Mouse (Mus musculus): ENCODE data around the gene Pcsk2. TPM values are rescaled to one million over a fixed set of nuclear protein-coding genes. Genes with fewer than 3 reads are reported as not detected.

Pcsk2 gene
- polyA plus RNA-seq, 1 experiment = 0.79 TPM

DNA sequence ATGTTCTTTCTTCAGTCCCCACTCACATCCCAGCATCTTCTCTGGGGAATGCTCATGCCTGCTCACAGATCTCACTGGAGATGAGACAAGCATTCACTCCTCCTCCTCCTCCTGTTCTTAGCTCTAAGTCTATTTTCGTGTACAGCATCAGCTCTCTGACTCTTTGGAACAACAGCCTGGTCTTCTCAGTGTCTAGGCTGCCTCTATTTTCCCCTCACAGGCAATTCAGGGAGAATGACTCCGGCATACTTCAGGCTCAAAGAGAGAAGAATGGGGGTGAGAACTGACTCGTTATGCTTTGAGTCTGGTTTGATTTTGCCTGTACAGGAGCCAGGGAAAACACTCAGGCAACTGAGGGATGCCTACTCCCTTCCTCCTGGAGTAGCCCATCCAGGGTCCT lies 78.0 kb downstream of the Pcsk2 start:
- no peak for DNase-seq (ENCODE audit: low read depth, low spot score)
- WGBS = 49% methylated on average over 3 of the region's 3 CpGs

DNA sequence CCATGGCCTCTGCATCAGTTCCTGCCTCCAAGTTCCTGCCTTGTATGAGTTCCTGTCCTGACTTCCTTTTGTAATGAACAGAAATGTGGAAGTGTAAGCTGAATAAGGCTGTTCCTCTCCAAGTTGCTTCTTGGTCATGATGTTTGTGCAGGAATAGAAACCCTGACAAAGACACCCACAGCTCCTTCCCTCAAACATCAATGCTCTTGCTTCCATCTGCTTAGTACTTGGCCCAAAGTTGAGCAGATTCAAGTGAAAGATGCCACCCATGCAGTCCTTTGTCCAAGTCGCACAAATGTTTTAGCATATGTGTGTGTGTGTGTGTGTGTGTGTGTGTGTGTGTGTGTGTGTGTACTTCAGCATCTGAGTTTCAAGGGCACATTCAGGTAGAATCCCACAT lies 97.3 kb downstream of the Pcsk2 start:
- 86% methylated on average over 1 of the region's 1 CpGs for WGBS
- no peak for DNase-seq (ENCODE audit: low read depth, low spot score)

- WGBS = 67% methylated on average over 4 of the region's 4 CpGs
- no peak for DNase-seq (ENCODE audit: low read depth, low spot score)
Observed at GRCm38 (mm10) chr2:143644374-143644773, 98.4 kb downstream of the Pcsk2 start.

DNA sequence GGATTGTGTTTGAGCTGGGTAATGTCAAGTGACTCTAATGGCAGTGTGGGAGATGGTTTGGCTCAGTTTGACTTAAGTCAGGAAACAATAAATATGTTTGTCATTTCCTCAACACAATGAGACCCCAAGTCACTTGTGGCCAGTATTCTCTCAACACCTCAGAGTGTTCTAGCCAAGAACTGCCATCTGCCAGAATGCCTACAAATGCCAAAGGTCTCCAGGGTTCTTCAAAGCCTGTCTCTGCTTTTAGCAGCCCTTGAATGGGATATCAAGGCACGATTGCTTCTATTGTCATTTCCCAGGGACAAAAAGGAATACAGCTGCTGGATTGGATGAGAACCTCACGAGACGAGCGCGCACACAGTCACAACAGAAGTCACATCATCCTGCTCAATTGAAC lies 100.0 kb downstream of the Pcsk2 start:
- no peak for DNase-seq (ENCODE audit: low read depth, low spot score)
- 80% methylated on average over 5 of the region's 5 CpGs for WGBS

DNA sequence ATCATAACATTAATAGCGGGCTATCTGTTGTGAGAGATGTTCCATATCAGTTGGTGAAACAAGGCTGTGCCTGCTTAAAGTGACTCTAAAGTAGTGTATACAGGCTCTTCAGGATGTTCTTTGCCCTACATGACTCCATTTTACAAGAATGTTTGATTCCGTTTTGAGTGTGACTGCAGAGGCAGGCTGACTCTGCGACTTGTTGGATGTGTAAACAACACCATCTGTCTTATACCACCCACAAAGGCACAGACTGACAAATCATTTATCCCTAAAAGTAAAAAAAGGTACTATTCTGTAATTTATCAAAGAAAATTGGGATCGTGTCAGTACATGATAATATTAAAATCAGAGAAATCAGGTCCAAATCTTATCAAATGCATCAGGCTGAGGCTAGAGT lies 108.7 kb downstream of the Pcsk2 start:
- WGBS = 59% methylated on average over 4 of the region's 4 CpGs
- DNase-seq (ENCODE audit: low read depth, low spot score) = no peak

GRCm38 (mm10) chr2:143656968-143657367 lies 111.0 kb downstream of the Pcsk2 start:
- WGBS = 59% methylated on average over 4 of the region's 4 CpGs
- no peak for DNase-seq (ENCODE audit: low read depth, low spot score)

GRCm38 (mm10) chr2:143666785-143667184 lies 120.8 kb downstream of the Pcsk2 start:
- no peak for DNase-seq (ENCODE audit: low read depth, low spot score)
- WGBS = 48% methylated on average over 5 of the region's 5 CpGs

GRCm38 (mm10) chr2:143677869-143678268 lies 131.9 kb downstream of the Pcsk2 start:
- no peak for DNase-seq (ENCODE audit: low read depth, low spot score)
- 79% methylated on average over 4 of the region's 4 CpGs for WGBS

DNA sequence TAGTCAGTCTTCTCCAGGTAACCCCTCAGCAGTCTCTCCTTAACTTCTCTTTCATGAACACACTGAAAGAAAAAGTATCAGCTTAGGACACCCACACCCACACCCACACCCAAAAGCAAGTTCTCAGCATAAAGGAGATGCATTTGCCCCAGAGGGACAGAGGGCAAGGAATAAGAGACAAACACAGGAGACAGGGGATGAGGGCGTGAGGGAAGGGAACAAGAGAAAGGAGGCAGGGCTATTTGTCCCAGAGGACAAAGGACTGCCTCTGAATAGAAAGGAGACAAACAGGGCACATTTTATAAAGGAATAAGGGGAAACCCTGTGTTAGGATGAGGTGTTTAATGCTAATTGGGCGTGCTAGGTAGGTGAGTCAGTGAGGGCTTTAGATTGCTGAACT lies 133.6 kb downstream of the Pcsk2 start:
- no peak for DNase-seq (ENCODE audit: low read depth, low spot score)
- WGBS = 51% methylated on average over 2 of the region's 2 CpGs

GRCm38 (mm10) chr2:143681873-143682555 lies 136.1 kb downstream of the Pcsk2 start:
- 67% methylated on average over 8 of the region's 8 CpGs for WGBS
- DNase-seq (ENCODE audit: low read depth, low spot score) = no peak

DNA sequence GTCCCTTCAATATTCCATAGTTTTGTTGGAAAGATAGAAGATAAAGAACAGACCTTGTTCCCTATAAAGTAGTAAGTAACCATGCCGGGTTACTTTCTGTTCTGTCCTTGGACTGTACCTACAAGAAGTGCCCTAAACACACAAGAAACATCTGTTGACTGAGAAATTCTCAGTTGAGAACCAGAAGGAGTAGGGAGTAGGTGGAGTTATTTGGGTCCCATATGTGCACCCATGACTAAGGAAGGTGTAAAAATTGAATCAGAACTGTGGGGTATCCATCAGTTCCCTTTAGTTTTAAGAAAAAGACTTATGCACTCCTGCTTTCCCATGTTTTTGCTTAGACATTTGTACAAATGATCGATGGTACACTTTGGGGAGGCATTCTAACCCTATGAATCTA lies 137.6 kb downstream of the Pcsk2 start:
- WGBS = 85% methylated on average over 2 of the region's 2 CpGs

GRCm38 (mm10) chr2:143691244-143691643 lies 145.3 kb downstream of the Pcsk2 start:
- no peak for DNase-seq (ENCODE audit: low read depth, low spot score)
- 64% methylated on average over 3 of the region's 3 CpGs for WGBS

More for the DNA sequence above, 137.6 kb downstream of the Pcsk2 start:
- no peak for DNase-seq (ENCODE audit: low read depth, low spot score)

GRCm38 (mm10) chr2:143696026-143696557 lies 150.1 kb downstream of the Pcsk2 start:
- 73% methylated on average over 14 of the region's 14 CpGs for WGBS
- DNase-seq (ENCODE audit: low read depth, low spot score) = no peak

- WGBS = 86% methylated on average over 7 of the region's 7 CpGs
- no peak for DNase-seq (ENCODE audit: low read depth, low spot score)
Observed at GRCm38 (mm10) chr2:143696704-143697103, 150.7 kb downstream of the Pcsk2 start.

- DNase-seq (ENCODE audit: low read depth, low spot score) = no peak
- WGBS = 67% methylated on average over 5 of the region's 5 CpGs
Observed at GRCm38 (mm10) chr2:143701141-143701540, 155.2 kb downstream of the Pcsk2 start.

DNA sequence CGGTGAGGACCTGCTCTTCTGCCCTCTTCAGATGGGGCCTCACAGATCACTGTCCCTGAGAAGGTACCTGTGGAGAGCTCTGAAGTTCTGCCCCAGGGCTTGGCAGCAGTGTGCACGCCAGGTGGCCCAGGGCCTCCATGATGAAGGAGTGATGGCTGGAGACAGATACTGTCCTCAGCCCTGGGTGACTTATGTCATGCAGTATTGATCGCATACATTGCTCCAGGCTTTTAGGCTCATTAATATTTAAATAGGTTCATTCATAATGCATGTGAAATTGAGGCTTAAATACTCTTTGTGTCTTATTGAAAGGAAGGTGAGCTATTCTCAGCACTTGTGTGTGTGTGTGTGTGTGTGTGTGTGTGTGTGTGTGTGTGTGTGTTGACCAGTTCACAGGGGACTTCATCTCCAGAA lies 157.0 kb downstream of the Pcsk2 start:
- WGBS = 77% methylated on average over 3 of the region's 3 CpGs
- no peak for DNase-seq (ENCODE audit: low read depth, low spot score)

DNA sequence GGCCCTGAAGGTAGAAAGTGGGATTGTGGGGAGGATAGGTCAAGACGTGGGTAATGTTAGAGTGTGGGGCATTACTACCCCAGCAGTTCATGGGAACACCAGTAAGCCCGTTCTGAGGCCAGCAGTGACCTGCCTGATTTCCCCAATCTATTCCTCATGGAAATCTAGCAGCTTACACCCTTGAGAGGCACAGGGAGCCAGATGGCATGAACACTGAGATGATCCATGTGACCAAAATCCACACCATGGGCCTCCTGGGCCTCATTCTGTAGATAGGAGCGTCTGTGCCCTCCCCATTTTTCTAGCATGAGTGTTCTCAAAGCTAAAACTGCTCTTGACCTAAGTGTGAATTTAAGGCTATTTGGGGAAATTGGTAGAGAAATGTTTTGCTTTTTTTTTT lies 162.2 kb downstream of the Pcsk2 start:
- WGBS = 75% methylated on average over 3 of the region's 3 CpGs
- no peak for DNase-seq (ENCODE audit: low read depth, low spot score)

GRCm38 (mm10) chr2:143709249-143709648 lies 163.3 kb downstream of the Pcsk2 start:
- no peak for DNase-seq (ENCODE audit: low read depth, low spot score)
- 15% methylated on average over 4 of the region's 4 CpGs for WGBS

GRCm38 (mm10) chr2:143709979-143710378 lies 164.0 kb downstream of the Pcsk2 start:
- DNase-seq (ENCODE audit: low read depth, low spot score) = no peak
- WGBS = 61% methylated on average over 2 of the region's 2 CpGs

DNA sequence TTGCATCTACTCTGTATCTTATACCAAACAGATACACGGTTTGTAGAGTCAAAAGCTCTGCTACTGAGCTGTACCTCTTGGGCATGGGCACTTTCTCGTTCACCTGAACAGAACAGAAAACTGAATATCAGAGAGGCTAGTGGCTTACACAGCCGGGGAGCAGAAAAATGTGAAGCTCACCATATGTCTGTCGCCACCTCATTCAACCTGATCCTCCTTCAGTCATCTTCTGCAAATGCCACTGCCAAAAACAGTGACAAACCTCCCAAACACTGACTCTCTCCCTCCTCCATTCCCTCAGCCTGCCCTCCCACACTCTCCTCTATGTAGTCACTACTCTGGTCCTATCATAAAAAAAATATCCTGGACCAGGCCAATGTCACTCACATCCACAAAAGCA lies 165.9 kb downstream of the Pcsk2 start:
- 82% methylated on average over 4 of the region's 4 CpGs for WGBS
- no peak for DNase-seq (ENCODE audit: low read depth, low spot score)

DNA sequence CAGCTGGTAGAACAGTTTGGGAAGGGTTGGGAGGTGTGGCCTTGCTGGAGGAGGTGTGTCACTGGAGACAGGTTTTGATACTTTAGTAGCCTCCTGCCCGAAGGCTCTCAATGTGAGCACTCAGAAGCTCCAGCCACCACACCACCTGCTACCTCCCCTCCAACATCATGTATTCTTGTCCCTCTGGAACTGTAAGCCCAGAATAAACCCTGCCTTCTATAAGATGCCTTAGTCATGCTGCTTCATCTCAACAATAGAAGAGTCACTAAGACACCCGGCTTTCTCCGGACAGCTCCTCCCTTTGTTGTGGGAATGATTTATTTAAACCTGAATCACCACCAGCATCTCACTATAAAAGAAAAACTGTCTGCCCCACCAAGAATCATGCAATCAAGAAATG lies 166.9 kb downstream of the Pcsk2 start:
- no peak for DNase-seq (ENCODE audit: low read depth, low spot score)
- 78% methylated on average over 3 of the region's 3 CpGs for WGBS

DNA sequence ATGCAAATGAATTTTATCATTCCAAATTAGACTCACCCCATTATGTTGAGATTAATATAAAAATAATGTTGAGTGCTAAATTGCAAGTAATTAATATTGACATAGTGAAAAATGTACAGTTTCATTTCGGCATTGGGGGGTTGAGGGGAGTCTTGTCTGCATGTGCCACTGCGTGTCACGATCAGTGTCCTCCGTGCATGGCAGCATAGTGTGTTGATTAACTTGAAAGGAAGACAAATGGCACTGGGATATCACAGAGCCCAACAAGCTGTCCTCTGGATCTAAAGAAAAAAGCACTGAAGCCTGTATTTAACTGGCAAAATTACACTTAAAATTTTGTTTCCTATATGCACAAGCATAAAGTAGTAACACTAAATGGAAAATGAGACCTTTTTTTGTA lies 167.9 kb downstream of the Pcsk2 start:
- WGBS = 91% methylated on average over 4 of the region's 4 CpGs
- no peak for DNase-seq (ENCODE audit: low read depth, low spot score)
